Mouse (Mus musculus): ENCODE results near the gene Atrnl1. TPM values are rescaled to one million over a fixed set of nuclear protein-coding genes. Genes with fewer than 3 reads are reported as not detected.

The Atrnl1 gene
- total RNA-seq, 1 experiment from 2014 or later: 6.6 TPM

GRCm38 (mm10) chr19:58091911-58092310 is 481.1 kb downstream of the Atrnl1 start:
- no peak for ATAC-seq (replicated peaks; ENCODE audit: low read depth, poor library complexity, severe bottlenecking)

GRCm38 (mm10) chr19:58094781-58095543 is 484.1 kb downstream of the Atrnl1 start:
- ATAC-seq (replicated peaks; ENCODE audit: low read depth, poor library complexity, severe bottlenecking): no peak

GRCm38 (mm10) chr19:58095776-58096175 is 484.9 kb downstream of the Atrnl1 start:
- no peak for ATAC-seq (replicated peaks; ENCODE audit: low read depth, poor library complexity, severe bottlenecking)

- ATAC-seq (replicated peaks; ENCODE audit: low read depth, poor library complexity, severe bottlenecking): no peak
Observed at GRCm38 (mm10) chr19:58097195-58097594, 486.4 kb downstream of the Atrnl1 start.

- ATAC-seq (replicated peaks; ENCODE audit: low read depth, poor library complexity, severe bottlenecking): no peak
Observed at GRCm38 (mm10) chr19:58099539-58099938, 488.7 kb downstream of the Atrnl1 start.

GRCm38 (mm10) chr19:58100381-58100780 is 489.5 kb downstream of the Atrnl1 start:
- ATAC-seq (replicated peaks; ENCODE audit: low read depth, poor library complexity, severe bottlenecking): no peak

GRCm38 (mm10) chr19:58104544-58104943 is 493.7 kb downstream of the Atrnl1 start:
- peak; percentile 79 for ATAC-seq (replicated peaks; ENCODE audit: low read depth, poor library complexity, severe bottlenecking)

- ATAC-seq (replicated peaks; ENCODE audit: low read depth, poor library complexity, severe bottlenecking): no peak
Observed at GRCm38 (mm10) chr19:58107632-58108031, 496.8 kb downstream of the Atrnl1 start.

- no peak for ATAC-seq (replicated peaks; ENCODE audit: low read depth, poor library complexity, severe bottlenecking)
Observed at GRCm38 (mm10) chr19:58110491-58110890, 499.7 kb downstream of the Atrnl1 start.

- no peak for ATAC-seq (replicated peaks; ENCODE audit: low read depth, poor library complexity, severe bottlenecking)
Observed at GRCm38 (mm10) chr19:58111291-58111690, 500.5 kb downstream of the Atrnl1 start.

- no peak for ATAC-seq (replicated peaks; ENCODE audit: low read depth, poor library complexity, severe bottlenecking)
Observed at GRCm38 (mm10) chr19:58112151-58112550, 501.3 kb downstream of the Atrnl1 start.

GRCm38 (mm10) chr19:58113092-58113731 is 502.4 kb downstream of the Atrnl1 start:
- ATAC-seq (replicated peaks; ENCODE audit: low read depth, poor library complexity, severe bottlenecking): peak; percentile 65

- ATAC-seq (replicated peaks; ENCODE audit: low read depth, poor library complexity, severe bottlenecking): no peak
Observed at GRCm38 (mm10) chr19:58117595-58117994, 506.8 kb downstream of the Atrnl1 start.

GRCm38 (mm10) chr19:58118141-58118835 is 507.5 kb downstream of the Atrnl1 start:
- ATAC-seq (replicated peaks; ENCODE audit: low read depth, poor library complexity, severe bottlenecking): no peak

- peak; percentile 38; the same call in 1 of the 2 replicates for ATAC-seq (replicated peaks; ENCODE audit: low read depth, poor library complexity, severe bottlenecking)
Observed at GRCm38 (mm10) chr19:58118864-58119263, 508.0 kb downstream of the Atrnl1 start.

- peak; percentile 52 for ATAC-seq (replicated peaks; ENCODE audit: low read depth, poor library complexity, severe bottlenecking)
Observed at GRCm38 (mm10) chr19:58119681-58120173, 508.9 kb downstream of the Atrnl1 start.

- no peak for ATAC-seq (replicated peaks; ENCODE audit: low read depth, poor library complexity, severe bottlenecking)
Observed at GRCm38 (mm10) chr19:58120661-58121060, 509.8 kb downstream of the Atrnl1 start.

- no peak for ATAC-seq (replicated peaks; ENCODE audit: low read depth, poor library complexity, severe bottlenecking)
Observed at GRCm38 (mm10) chr19:58121628-58122027, 510.8 kb downstream of the Atrnl1 start.

- 0 out of 2 replicates have a peak, but pooled peaks have one; percentile 21 for ATAC-seq (replicated peaks; ENCODE audit: low read depth, poor library complexity, severe bottlenecking)
Observed at GRCm38 (mm10) chr19:58123620-58124019, 512.8 kb downstream of the Atrnl1 start.

GRCm38 (mm10) chr19:58124566-58124965 is 513.7 kb downstream of the Atrnl1 start:
- no peak for ATAC-seq (replicated peaks; ENCODE audit: low read depth, poor library complexity, severe bottlenecking)

GRCm38 (mm10) chr19:58125010-58125409 is 514.2 kb downstream of the Atrnl1 start:
- no peak for ATAC-seq (replicated peaks; ENCODE audit: low read depth, poor library complexity, severe bottlenecking)

Data from common myeloid progenitor, adult 5-6 weeks (primary cell).